Mouse (Mus musculus) adrenal gland, adult (tissue): Measurements from ENCODE around the gene Olfr50.

ENCODE experiments used
- DNase-seq, 2 experiments: peaks; one replicate each; pipeline ENCODE4 v3.0.0; 2022 to 2023; ENCODE audit warnings: low spot score in 1 of 2; ENCODE audit not compliant: inconsistent age in 2 of 2

Olfr50 gene

GRCm38 (mm10) chr2:36790238-36790637 is at the start of gene Olfr50:
Gene Olfr50, plus strand, starts transcription at chr2:36790538.
- DNase-seq: no peak

- no peak for DNase-seq
Measured at GRCm38 (mm10) chr2:36783976-36784375, 6.4 kb upstream of the Olfr50 start, which contains the start of gene Olfr348. Gene Olfr348, plus strand, starts transcription at chr2:36784276.

GRCm38 (mm10) chr2:36816932-36817331 is 26.6 kb downstream of the Olfr50 start, which contains the start of gene Olfr3:
Gene Olfr3, minus strand, starts transcription at chr2:36817032.
- no peak for DNase-seq

- no peak for DNase-seq
Measured at GRCm38 (mm10) chr2:36846010-36846409, 55.7 kb downstream of the Olfr50 start, which contains the start of gene Olfr350. Gene Olfr350, plus strand, starts transcription at chr2:36846310.
